Mouse (Mus musculus): ENCODE measurements around the gene Cdkl1. TPM values are rescaled to one million over a fixed set of nuclear protein-coding genes. Genes with fewer than 3 reads are reported as not detected.

The Cdkl1 gene
- polyA plus RNA-seq (2014; fragmentation: Nextera tagmentation; extraction: Ambion mirVana) = 0.31 and 0.81 TPM in 2 replicates

GRCm38 (mm10) chr12:69790530-69791505 is at the start of gene Cdkl1:
TSS of gene Cdkl1 (minus strand) at chr12:69791267.
- no peak within 1 kb of the TSS for H3K27ac ChIP-seq (ENCODE audit: low read depth, low read length)
- peak within 1 kb of the TSS; percentile 98 for H3K4me2 ChIP-seq (ENCODE audit: low read depth, low read length, severe bottlenecking)
- peak within 1 kb of the TSS; percentile 49 for H3K4me3 ChIP-seq (ENCODE audit: low read depth, low read length)
- no peaks in the 10 kb centered on the region for H3K36me3 ChIP-seq (ENCODE audit: control insufficient read depth, insufficient read depth, low read length)
- H3K27me3 ChIP-seq (ENCODE audit: control insufficient read depth, insufficient read depth, low read length) = peaks cover 4% of the 10 kb centered on the region
- 2% methylated on average over 43 of the region's 45 CpGs for WGBS
- H3K9me3 ChIP-seq (ENCODE audit: control insufficient read depth, low read length) = no peaks in the 10 kb centered on the region
- DNase-seq (ENCODE audit: low spot score) (peak; percentile 80), ATAC-seq (replicated peaks; ENCODE audit: low FRiP score) (peak; percentile 91)
- peak within 1 kb of the TSS; percentile 55 for H3K9ac ChIP-seq (ENCODE audit: low read length)
- peaks cover 6% of the 10 kb centered on the region; the same call in 1 of the 2 replicates for H3K4me1 ChIP-seq (replicated peaks; ENCODE audit: control insufficient read depth, insufficient read depth, low read length)

GRCm38 (mm10) chr12:69838376-69838775 is 47.3 kb upstream of the Cdkl1 start:
- Histone ChIP-seq H3K4me1 (replicated peaks; ENCODE audit: control insufficient read depth, insufficient read depth, low read length) (no peaks in the 10 kb centered on the region), H3K4me2 (ENCODE audit: low read depth, low read length, severe bottlenecking) (no peak overlapping the region), H3K27ac (ENCODE audit: low read depth, low read length) (no peak overlapping the region), H3K9ac (ENCODE audit: low read length) (no peak overlapping the region), H3K9me3 (ENCODE audit: control insufficient read depth, low read length) (no peaks in the 10 kb centered on the region), H3K27me3 (ENCODE audit: control insufficient read depth, insufficient read depth, low read length) (no peaks in the 10 kb centered on the region), H3K4me3 (ENCODE audit: low read depth, low read length) (no peak overlapping the region), H3K36me3 (ENCODE audit: control insufficient read depth, insufficient read depth, low read length) (no peaks in the 10 kb centered on the region)
- ATAC-seq (replicated peaks; ENCODE audit: low FRiP score) (no peak), DNase-seq (ENCODE audit: low spot score) (no peak)
- WGBS = 86% methylated on average over 11 of the region's 11 CpGs

GRCm38 (mm10) chr12:69833982-69834604 is 43.0 kb upstream of the Cdkl1 start:
- Histone ChIP-seq H3K4me3 (ENCODE audit: low read depth, low read length) (no peak overlapping the region), H3K27ac (ENCODE audit: low read depth, low read length) (no peak overlapping the region), H3K4me1 (replicated peaks; ENCODE audit: control insufficient read depth, insufficient read depth, low read length) (no peaks in the 10 kb centered on the region), H3K4me2 (ENCODE audit: low read depth, low read length, severe bottlenecking) (no peak overlapping the region), H3K27me3 (ENCODE audit: control insufficient read depth, insufficient read depth, low read length) (no peaks in the 10 kb centered on the region), H3K36me3 (ENCODE audit: control insufficient read depth, insufficient read depth, low read length) (no peaks in the 10 kb centered on the region), H3K9me3 (ENCODE audit: control insufficient read depth, low read length) (no peaks in the 10 kb centered on the region), H3K9ac (ENCODE audit: low read length) (no peak overlapping the region)
- WGBS = 90% methylated on average over 12 of the region's 12 CpGs
- no peak for DNase-seq (ENCODE audit: low spot score)
- ATAC-seq (replicated peaks; ENCODE audit: low FRiP score) = no peak

- no peak overlapping the region for H3K27ac ChIP-seq (ENCODE audit: low read depth, low read length)
- DNase-seq (ENCODE audit: low spot score) = no peak
- no peaks in the 10 kb centered on the region; the same call in 1 of the 2 replicates for H3K36me3 ChIP-seq (ENCODE audit: control insufficient read depth, insufficient read depth, low read length)
- H3K9me3 ChIP-seq (ENCODE audit: control insufficient read depth, low read length) = no peaks in the 10 kb centered on the region
- 96% methylated on average over 9 of the region's 9 CpGs for WGBS
- no peak overlapping the region for H3K4me3 ChIP-seq (ENCODE audit: low read depth, low read length)
- H3K4me2 ChIP-seq (ENCODE audit: low read depth, low read length, severe bottlenecking) = no peak overlapping the region
- no peaks in the 10 kb centered on the region for H3K27me3 ChIP-seq (ENCODE audit: control insufficient read depth, insufficient read depth, low read length)
- H3K4me1 ChIP-seq (replicated peaks; ENCODE audit: control insufficient read depth, insufficient read depth, low read length) = 0 out of 2 replicates have a peak, but pooled peaks cover 2% of the 10 kb centered on the region
- ATAC-seq (replicated peaks; ENCODE audit: low FRiP score) = no peak
- H3K9ac ChIP-seq (ENCODE audit: low read length) = no peak overlapping the region
Observed at GRCm38 (mm10) chr12:69831239-69831910, 40.3 kb upstream of the Cdkl1 start.

GRCm38 (mm10) chr12:69828214-69828613 is 37.1 kb upstream of the Cdkl1 start:
- H3K27ac ChIP-seq (ENCODE audit: low read depth, low read length) = no peak overlapping the region
- no peak for ATAC-seq (replicated peaks; ENCODE audit: low FRiP score)
- 66% methylated on average over 2 of the region's 2 CpGs for WGBS
- H3K4me3 ChIP-seq (ENCODE audit: low read depth, low read length) = no peak overlapping the region
- no peak overlapping the region for H3K9ac ChIP-seq (ENCODE audit: low read length)
- 0 out of 2 replicates have a peak, but pooled peaks cover 2% of the 10 kb centered on the region for H3K4me1 ChIP-seq (replicated peaks; ENCODE audit: control insufficient read depth, insufficient read depth, low read length)
- no peaks in the 10 kb centered on the region; the same call in 1 of the 2 replicates for H3K36me3 ChIP-seq (ENCODE audit: control insufficient read depth, insufficient read depth, low read length)
- H3K9me3 ChIP-seq (ENCODE audit: control insufficient read depth, low read length) = no peaks in the 10 kb centered on the region
- H3K27me3 ChIP-seq (ENCODE audit: control insufficient read depth, insufficient read depth, low read length) = no peaks in the 10 kb centered on the region
- H3K4me2 ChIP-seq (ENCODE audit: low read depth, low read length, severe bottlenecking) = no peak overlapping the region
- DNase-seq (ENCODE audit: low spot score) = no peak

GRCm38 (mm10) chr12:69824881-69825597 is 34.0 kb upstream of the Cdkl1 start:
- Histone ChIP-seq H3K4me3 (ENCODE audit: low read depth, low read length) (no peak overlapping the region), H3K4me2 (ENCODE audit: low read depth, low read length, severe bottlenecking) (no peak overlapping the region), H3K36me3 (ENCODE audit: control insufficient read depth, insufficient read depth, low read length) (peaks cover 7% of the 10 kb centered on the region; the same call in 1 of the 2 replicates), H3K27me3 (ENCODE audit: control insufficient read depth, insufficient read depth, low read length) (no peaks in the 10 kb centered on the region), H3K9ac (ENCODE audit: low read length) (no peak overlapping the region), H3K4me1 (replicated peaks; ENCODE audit: control insufficient read depth, insufficient read depth, low read length) (0 out of 2 replicates have a peak, but pooled peaks cover 2% of the 10 kb centered on the region), H3K27ac (ENCODE audit: low read depth, low read length) (no peak overlapping the region), H3K9me3 (ENCODE audit: control insufficient read depth, low read length) (no peaks in the 10 kb centered on the region)
- ATAC-seq (replicated peaks; ENCODE audit: low FRiP score) (no peak), DNase-seq (ENCODE audit: low spot score) (no peak)
- WGBS = 89% methylated on average over 9 of the region's 9 CpGs

- no peak for DNase-seq (ENCODE audit: low spot score)
- no peak overlapping the region for H3K9ac ChIP-seq (ENCODE audit: low read length)
- no peak overlapping the region for H3K4me3 ChIP-seq (ENCODE audit: low read depth, low read length)
- no peaks in the 10 kb centered on the region for H3K27me3 ChIP-seq (ENCODE audit: control insufficient read depth, insufficient read depth, low read length)
- no peak overlapping the region for H3K4me2 ChIP-seq (ENCODE audit: low read depth, low read length, severe bottlenecking)
- H3K4me1 ChIP-seq (replicated peaks; ENCODE audit: control insufficient read depth, insufficient read depth, low read length) = peaks cover 8% of the 10 kb centered on the region; the same call in 1 of the 2 replicates
- no peak for ATAC-seq (replicated peaks; ENCODE audit: low FRiP score)
- H3K9me3 ChIP-seq (ENCODE audit: control insufficient read depth, low read length) = no peaks in the 10 kb centered on the region
- WGBS = 9% methylated on average over 6 of the region's 6 CpGs
- H3K36me3 ChIP-seq (ENCODE audit: control insufficient read depth, insufficient read depth, low read length) = no peaks in the 10 kb centered on the region
- H3K27ac ChIP-seq (ENCODE audit: low read depth, low read length) = no peak overlapping the region
Observed at GRCm38 (mm10) chr12:69814272-69814671, 23.2 kb upstream of the Cdkl1 start.

- no peak for DNase-seq (ENCODE audit: low spot score)
- Histone ChIP-seq H3K4me2 (ENCODE audit: low read depth, low read length, severe bottlenecking) (no peak overlapping the region), H3K4me3 (ENCODE audit: low read depth, low read length) (no peak overlapping the region), H3K9me3 (ENCODE audit: control insufficient read depth, low read length) (no peaks in the 10 kb centered on the region), H3K4me1 (replicated peaks; ENCODE audit: control insufficient read depth, insufficient read depth, low read length) (peaks cover 8% of the 10 kb centered on the region; the same call in 1 of the 2 replicates), H3K36me3 (ENCODE audit: control insufficient read depth, insufficient read depth, low read length) (no peaks in the 10 kb centered on the region), H3K27ac (ENCODE audit: low read depth, low read length) (no peak overlapping the region), H3K9ac (ENCODE audit: low read length) (no peak overlapping the region), H3K27me3 (ENCODE audit: control insufficient read depth, insufficient read depth, low read length) (no peaks in the 10 kb centered on the region)
- WGBS = 42% methylated on average over 2 of the region's 2 CpGs
- no peak for ATAC-seq (replicated peaks; ENCODE audit: low FRiP score)
Observed at GRCm38 (mm10) chr12:69813596-69813995, 22.5 kb upstream of the Cdkl1 start.
